Mouse (Mus musculus) MEL (cell line): ENCODE measurements around the gene Kcnk1.

Experiments used
- CTCF ChIP-seq, 3 experiments: IDR thresholded peaks in 2 of 3; conservative IDR thresholded peaks in 1 of 3; 2 replicates each; pipeline ENCODE4 v1.5.1; 2011 to 2012; ENCODE audit warnings: low read length in 3 of 3, low read depth in 2 of 3, mild to moderate bottlenecking in 2 of 3, improper control_type of control experiment in 1 of 3, inconsistent platforms in 1 of 3, mixed read lengths in 1 of 3, moderate library complexity in 1 of 3; ENCODE audit not compliant: control insufficient read depth in 1 of 3, insufficient read depth in 1 of 3, poor library complexity in 1 of 3, severe bottlenecking in 1 of 3
- EP300 ChIP-seq, 2 experiments: IDR thresholded peaks; 2 replicates each; pipeline ENCODE4 v1.6.1; 2011; ENCODE audit warnings: improper control_type of control experiment in 2 of 2, low read length in 2 of 2, low read depth in 1 of 2, mild to moderate bottlenecking in 1 of 2
- MXI1 ChIP-seq: IDR thresholded peaks from 2 replicates; pipeline ENCODE4 v1.6.1; 2011; ENCODE audit warnings: mild to moderate bottlenecking, low read depth, low read length, improper control_type of control experiment
- MYC ChIP-seq: IDR thresholded peaks from 2 replicates; pipeline ENCODE4 v1.6.1; 2011; ENCODE audit warnings: low read depth, mild to moderate bottlenecking, low read length, improper control_type of control experiment, moderate library complexity
- POLR2A ChIP-seq, 2 experiments: IDR thresholded peaks; 2 replicates each; pipeline ENCODE4 v1.6.1; 2011 to 2012; ENCODE audit warnings: low read length in 2 of 2, mild to moderate bottlenecking in 2 of 2, control low read depth in 1 of 2, improper control_type of control experiment in 1 of 2, low read depth in 1 of 2, moderate library complexity in 1 of 2; ENCODE audit not compliant: control insufficient read depth in 1 of 2, insufficient read depth in 1 of 2, poor library complexity in 1 of 2
- SIN3A ChIP-seq: IDR thresholded peaks from 2 replicates; pipeline ENCODE4 v1.6.1; 2012; ENCODE audit warnings: low read length, improper control_type of control experiment, inconsistent platforms
- SMC3 ChIP-seq: IDR thresholded peaks from 2 replicates; pipeline ENCODE4 v1.6.1; 2011; ENCODE audit warnings: low read depth, low read length, improper control_type of control experiment
- TAL1 ChIP-seq: IDR thresholded peaks from 2 replicates; pipeline ENCODE4 v1.6.1; 2012; ENCODE audit warnings: mild to moderate bottlenecking, inconsistent platforms, low read length, moderate library complexity, mixed read lengths
- TCF12 ChIP-seq: IDR thresholded peaks from 2 replicates; pipeline ENCODE4 v1.6.1; 2014; ENCODE audit warnings: low read depth, mild to moderate bottlenecking, inconsistent platforms, low read length, improper control_type of control experiment, moderate library complexity
- USF1 ChIP-seq: IDR thresholded peaks from 2 replicates; pipeline ENCODE4 v1.6.1; 2014; ENCODE audit warnings: low read depth, mild to moderate bottlenecking, inconsistent platforms, low read length, improper control_type of control experiment, moderate library complexity
- ZMIZ1 ChIP-seq: IDR thresholded peaks from 2 replicates; pipeline ENCODE4 v1.6.1; 2012; ENCODE audit warnings: low read depth, mild to moderate bottlenecking, inconsistent platforms, low read length, improper control_type of control experiment, moderate library complexity

- no peak for TF ChIP-seq SMC3
- TF ChIP-seq TAL1, result no peak
- no peak for TF ChIP-seq ZMIZ1
- TF ChIP-seq MXI1, result no peak
- TF ChIP-seq USF1, result no peak
- no peak for TF ChIP-seq SIN3A
- TF ChIP-seq POLR2A (IDR thresholded peaks at IDR 0.05; ENCODE audit: control insufficient read depth in 1 of 2, insufficient read depth in 1 of 2, low read depth in 1 of 2, low read length in 2 of 2, poor library complexity in 1 of 2), result no peak
- TF ChIP-seq TCF12, result no peak
- no peak for TF ChIP-seq MYC
- no peak for TF ChIP-seq CTCF (IDR thresholded peaks at IDR 0.05 in 2 of 3, conservative IDR thresholded peaks at IDR 0.05 in 1 of 3; ENCODE audit: control insufficient read depth in 1 of 3, insufficient read depth in 1 of 3, low read depth in 2 of 3, low read length in 3 of 3, poor library complexity in 1 of 3, severe bottlenecking in 1 of 3)
- no peak for TF ChIP-seq EP300 (IDR thresholded peaks at IDR 0.05; ENCODE audit: low read depth in 1 of 2, low read length in 2 of 2)
Measured at GRCm38 (mm10) chr8:125948696-125949308, 46.2 kb upstream of the Kcnk1 start.
